Mouse (Mus musculus): ENCODE results near the gene Trpc4.

Gene Trpc4

GRCm38 (mm10) chr3:54155639-54156315 lies at the start of gene Trpc4:
Gene Trpc4, plus strand, starts transcription at chr3:54156035.
- DNase-seq (ENCODE audit: low spot score): no peak

- no peak for DNase-seq (ENCODE audit: low spot score)
These were observed 44.3 kb upstream of the Trpc4 start for GRCm38 (mm10) chr3:54111489-54111888.

- no peak for DNase-seq (ENCODE audit: low spot score)
These were observed 20.5 kb upstream of the Trpc4 start for GRCm38 (mm10) chr3:54135376-54135775.

- DNase-seq (ENCODE audit: low spot score): no peak
These were observed 14.5 kb upstream of the Trpc4 start for GRCm38 (mm10) chr3:54141376-54141775.

GRCm38 (mm10) chr3:54154844-54155638 lies 794 bp upstream of the Trpc4 start:
- no peak for DNase-seq (ENCODE audit: low spot score)

GRCm38 (mm10) chr3:54156316-54157000 lies 623 bp downstream of the Trpc4 start:
- DNase-seq (ENCODE audit: low spot score): no peak

- no peak for DNase-seq (ENCODE audit: low spot score)
These were observed 14.9 kb downstream of the Trpc4 start for GRCm38 (mm10) chr3:54170701-54171100.

- DNase-seq (ENCODE audit: low spot score): no peak
These were observed 21.5 kb downstream of the Trpc4 start for GRCm38 (mm10) chr3:54177296-54177695.

- DNase-seq (ENCODE audit: low spot score): no peak
These were observed 35.3 kb downstream of the Trpc4 start for GRCm38 (mm10) chr3:54190932-54191668.

- DNase-seq (ENCODE audit: low spot score): no peak
These were observed 45.4 kb downstream of the Trpc4 start for GRCm38 (mm10) chr3:54201231-54201630.

GRCm38 (mm10) chr3:54204386-54204785 lies 48.6 kb downstream of the Trpc4 start:
- no peak for DNase-seq (ENCODE audit: low spot score)

GRCm38 (mm10) chr3:54210112-54210511 lies 54.3 kb downstream of the Trpc4 start:
- DNase-seq (ENCODE audit: low spot score): no peak

GRCm38 (mm10) chr3:54211441-54211840 lies 55.6 kb downstream of the Trpc4 start:
- no peak for DNase-seq (ENCODE audit: low spot score)

GRCm38 (mm10) chr3:54222549-54222948 lies 66.7 kb downstream of the Trpc4 start:
- DNase-seq (ENCODE audit: low spot score): no peak

GRCm38 (mm10) chr3:54228463-54228862 lies 72.6 kb downstream of the Trpc4 start:
- DNase-seq (ENCODE audit: low spot score): no peak

GRCm38 (mm10) chr3:54238891-54239290 lies 83.1 kb downstream of the Trpc4 start:
- DNase-seq (ENCODE audit: low spot score): no peak

GRCm38 (mm10) chr3:54239426-54239825 lies 83.6 kb downstream of the Trpc4 start:
- DNase-seq (ENCODE audit: low spot score): no peak

GRCm38 (mm10) chr3:54243136-54243535 lies 87.3 kb downstream of the Trpc4 start:
- no peak for DNase-seq (ENCODE audit: low spot score)

GRCm38 (mm10) chr3:54244729-54245465 lies 89.1 kb downstream of the Trpc4 start:
- no peak for DNase-seq (ENCODE audit: low spot score)

- DNase-seq (ENCODE audit: low spot score): no peak
These were observed 90.6 kb downstream of the Trpc4 start for GRCm38 (mm10) chr3:54246416-54246815.

- no peak for DNase-seq (ENCODE audit: low spot score)
These were observed 93.5 kb downstream of the Trpc4 start for GRCm38 (mm10) chr3:54249311-54249710.
